Mouse (Mus musculus): Measurements from ENCODE around the gene Rev3l. TPM values are rescaled to one million over a fixed set of nuclear protein-coding genes. Genes with fewer than 3 reads are reported as not detected.
"Not testable (repeated sequence)": the region's sequence is repeated elsewhere in the genome, so short reads cannot be mapped to it uniquely, and the experiment has no call there.

The Rev3l gene
- total RNA-seq, 4 experiments from 2014 or later, result 9.1 to 11.0 (median 9.7) TPM

GRCm38 (mm10) chr10:39778305-39778704 is 46.4 kb downstream of the Rev3l start:
- no peak for DNase-seq (ENCODE audit: low spot score)

- no peak for DNase-seq (ENCODE audit: low spot score)
Observed at GRCm38 (mm10) chr10:39785241-39785640, 53.3 kb downstream of the Rev3l start.

- no peak for DNase-seq (ENCODE audit: low spot score)
Observed at GRCm38 (mm10) chr10:39793295-39793694, 61.4 kb downstream of the Rev3l start.

GRCm38 (mm10) chr10:39811507-39811906 is 79.6 kb downstream of the Rev3l start:
- peak; percentile 2 for DNase-seq (ENCODE audit: low spot score)

GRCm38 (mm10) chr10:39842621-39843020 is 110.7 kb downstream of the Rev3l start:
- DNase-seq (ENCODE audit: low spot score), result no peak

- DNase-seq (ENCODE audit: low spot score), result no peak
Observed at GRCm38 (mm10) chr10:39865509-39865908, 133.6 kb downstream of the Rev3l start.

- DNase-seq (ENCODE audit: low spot score), result no peak
Observed at GRCm38 (mm10) chr10:39888621-39889020, 156.7 kb downstream of the Rev3l start.

GRCm38 (mm10) chr10:39893702-39894697 is 162.1 kb downstream of the Rev3l start:
- DNase-seq (ENCODE audit: low spot score), result no peak

- no peak for DNase-seq (ENCODE audit: low spot score)
Observed at GRCm38 (mm10) chr10:39896503-39896902, 164.6 kb downstream of the Rev3l start.

GRCm38 (mm10) chr10:39898874-39899371 is 167.0 kb downstream of the Rev3l start, which contains the start of gene Mfsd4b4:
Mfsd4b4 (minus strand) TSS chr10:39899238.
- peak; percentile 85 for DNase-seq (ENCODE audit: low spot score)

- DNase-seq (ENCODE audit: low spot score), result no peak
Observed at GRCm38 (mm10) chr10:39904191-39904590, 172.3 kb downstream of the Rev3l start.

- DNase-seq (ENCODE audit: low spot score), result no peak
Observed at GRCm38 (mm10) chr10:39906799-39907658, 175.1 kb downstream of the Rev3l start.

- DNase-seq (ENCODE audit: low spot score), result no peak
Observed at GRCm38 (mm10) chr10:39908768-39909441, 177.0 kb downstream of the Rev3l start.

GRCm38 (mm10) chr10:39912616-39913015 is 180.7 kb downstream of the Rev3l start:
- no peak for DNase-seq (ENCODE audit: low spot score)

GRCm38 (mm10) chr10:39924556-39924955 is 192.6 kb downstream of the Rev3l start:
- not testable (repeated sequence) for DNase-seq (ENCODE audit: low spot score)

Other genes starting within 250 kb of the Rev3l start
- gene Traf3ip2, start 119.2 kb upstream of the Rev3l start, total RNA-seq (2022), result 1 to 10 TPM; 5.3 to 7.3 (median 6.0) TPM
- gene Mfsd4b4, start 167.1 kb downstream of the Rev3l start, total RNA-seq (2022), result 1 to 10 TPM; 3.4 to 4.4 (median 3.7) TPM
- under 1 TPM in 2 of 4 experiments, not detected in 2; 0.16 to 0.20 TPM for gene Mfsd4b2, start 194.8 kb downstream of the Rev3l start, total RNA-seq (2022)
- gene Mfsd4b3, start 228.0 kb downstream of the Rev3l start, total RNA-seq (2022), result 1 to 10 TPM; 5.2 to 6.5 (median 5.8) TPM

All from heart, adult 8-10 months (tissue).